Mouse (Mus musculus) liver, postnatal 0 days (tissue): Measurements from ENCODE around the gene Nrxn2.

ENCODE experiments used
- CTCF ChIP-seq: sonication (generic); IDR thresholded peaks from 2 replicates; pipeline ENCODE4 v1.5.1; 2016; ENCODE audit warnings: antibody characterized with exemption, low read depth
- EP300 ChIP-seq: IDR thresholded peaks from 2 replicates; pipeline ENCODE4 v1.6.1; 2016; ENCODE audit warnings: antibody characterized with exemption, low read depth, mild to moderate bottlenecking

GRCm38 (mm10) chr19:6529265-6529985 is 110.9 kb downstream of the Nrxn2 start:
- no peak for TF ChIP-seq CTCF
- TF ChIP-seq EP300, result no peak
